Mouse (Mus musculus): ENCODE measurements around the gene Lsmem1. TPM values are rescaled to one million over a fixed set of nuclear protein-coding genes. Genes with fewer than 3 reads are reported as not detected.
"Not testable (repeated sequence)": the region's sequence is repeated elsewhere in the genome, so short reads cannot be mapped to it uniquely, and the experiment has no call there.

The Lsmem1 gene
- polyA plus RNA-seq, 1 experiment from 2014 or later: not detected

DNA sequence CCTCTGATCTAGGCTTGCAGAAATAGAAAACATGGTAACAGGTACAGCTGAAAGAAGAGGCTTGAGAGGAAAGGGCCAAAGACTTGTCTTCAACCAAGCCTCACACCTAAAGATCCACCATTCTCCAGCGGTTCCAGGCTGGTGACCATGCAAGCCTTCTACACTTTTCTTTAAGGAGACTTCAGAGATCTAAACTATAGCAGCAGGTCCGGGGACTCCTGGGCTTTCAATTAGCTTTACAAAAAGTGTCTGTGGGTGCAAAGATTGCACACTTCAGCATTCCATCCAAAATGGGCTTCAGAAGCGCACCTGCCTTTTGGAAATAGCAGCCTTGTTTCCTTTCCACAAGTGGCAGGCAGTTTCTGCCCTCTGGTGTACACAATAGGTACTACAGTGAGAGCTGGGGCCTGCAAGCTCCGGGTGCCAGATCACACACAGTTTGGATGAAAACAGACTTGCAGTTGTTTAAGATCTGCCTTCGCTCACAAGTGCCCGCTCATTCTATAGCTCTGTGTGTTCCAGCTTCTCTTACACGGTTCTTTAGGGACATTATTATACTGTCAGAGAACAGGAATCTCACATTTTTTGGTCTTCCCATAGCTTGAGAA, 609 bp upstream of the Lsmem1 start:
- Histone ChIP-seq H3K4me1 (ENCODE audit: control insufficient read depth, insufficient read depth, low read length) (no peaks in the 10 kb centered on the region), H3K36me3 (ENCODE audit: control insufficient read depth, insufficient read depth, low read length) (peaks cover 31% of the 10 kb centered on the region), H3K27ac (replicated peaks; ENCODE audit: low read depth, low read length) (no peak overlapping the region), H3K9ac (replicated peaks; ENCODE audit: low read length) (no peak overlapping the region), H3K9me3 (ENCODE audit: control insufficient read depth, low read length) (no peaks in the 10 kb centered on the region), H3K4me2 (ENCODE audit: low read length) (no peak overlapping the region), H3K27me3 (ENCODE audit: control insufficient read depth, insufficient read depth, low read length) (no peaks in the 10 kb centered on the region), H3K4me3 (replicated peaks; ENCODE audit: low read depth, low read length) (no peak overlapping the region)
- 49% methylated on average over 7 of the region's 7 CpGs for WGBS
- DNase-seq (peak; percentile 81), ATAC-seq (ENCODE audit: low FRiP score, low TSS enrichment) (no peak)

DNA sequence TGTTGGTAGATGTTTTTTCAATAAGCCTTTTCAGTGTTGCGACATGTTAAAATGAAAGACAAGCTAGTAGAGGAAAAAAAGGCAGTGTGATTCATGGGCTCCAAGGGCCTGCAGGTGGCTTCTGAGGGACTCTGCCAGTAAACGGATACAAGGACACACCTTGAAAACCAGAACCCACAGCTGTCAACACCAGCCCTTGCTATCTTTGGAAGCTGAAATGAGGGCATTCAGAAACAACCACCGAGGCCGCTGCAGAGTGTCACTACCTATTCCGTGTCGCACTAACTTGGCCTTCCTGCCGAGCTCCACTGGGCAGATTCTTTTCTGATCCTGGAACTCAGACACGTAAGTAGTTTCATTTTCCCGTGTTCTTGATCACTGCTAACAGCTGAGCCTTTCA, 863 bp downstream of the Lsmem1 start:
- DNase-seq (no peak), ATAC-seq (ENCODE audit: low FRiP score, low TSS enrichment) (no peak)
- no peaks in the 10 kb centered on the region for H3K9me3 ChIP-seq (ENCODE audit: control insufficient read depth, low read length)

DNA sequence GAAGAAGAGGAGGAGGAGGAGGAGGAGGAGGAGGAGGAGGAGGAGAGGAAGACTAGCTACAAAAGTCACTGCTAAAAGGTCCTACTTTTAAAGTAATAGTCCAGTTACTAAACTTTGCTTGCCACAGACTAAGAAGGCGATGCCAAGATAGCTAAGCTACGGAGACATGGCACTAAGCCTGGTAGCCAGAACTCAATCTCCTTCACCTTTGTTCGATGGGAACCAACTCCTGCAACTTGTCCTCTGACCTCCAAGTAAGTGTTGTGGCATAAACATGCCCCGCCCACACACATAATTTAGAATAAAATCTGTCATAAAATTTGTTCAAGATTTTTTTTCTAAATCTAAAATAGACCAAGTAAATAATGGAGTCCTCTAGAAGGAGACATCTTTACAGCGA, 1.3 kb downstream of the Lsmem1 start:
- Histone ChIP-seq H3K36me3 (ENCODE audit: control insufficient read depth, insufficient read depth, low read length) (peaks cover 15% of the 10 kb centered on the region), H3K4me2 (ENCODE audit: low read length) (no peak overlapping the region), H3K9ac (replicated peaks; ENCODE audit: low read length) (no peak overlapping the region), H3K9me3 (ENCODE audit: control insufficient read depth, low read length) (no peaks in the 10 kb centered on the region), H3K27ac (replicated peaks; ENCODE audit: low read depth, low read length) (no peak overlapping the region), H3K4me1 (ENCODE audit: control insufficient read depth, insufficient read depth, low read length) (no peaks in the 10 kb centered on the region), H3K4me3 (replicated peaks; ENCODE audit: low read depth, low read length) (no peak overlapping the region), H3K27me3 (ENCODE audit: control insufficient read depth, insufficient read depth, low read length) (no peaks in the 10 kb centered on the region)
- DNase-seq: no peak
- ATAC-seq (ENCODE audit: low FRiP score, low TSS enrichment): no peak
- 94% methylated on average over 5 of the region's 5 CpGs for WGBS

More for the DNA sequence above, 863 bp downstream of the Lsmem1 start:
- no peaks in the 10 kb centered on the region for H3K27me3 ChIP-seq (ENCODE audit: control insufficient read depth, insufficient read depth, low read length)
- 90% methylated on average over 9 of the region's 9 CpGs for WGBS
- H3K36me3 ChIP-seq (ENCODE audit: control insufficient read depth, insufficient read depth, low read length): peaks cover 18% of the 10 kb centered on the region
- H3K9ac ChIP-seq (replicated peaks; ENCODE audit: low read length): no peak overlapping the region
- no peak overlapping the region for H3K27ac ChIP-seq (replicated peaks; ENCODE audit: low read depth, low read length)
- H3K4me1 ChIP-seq (ENCODE audit: control insufficient read depth, insufficient read depth, low read length): no peaks in the 10 kb centered on the region
- H3K4me3 ChIP-seq (replicated peaks; ENCODE audit: low read depth, low read length): no peak overlapping the region
- H3K4me2 ChIP-seq (ENCODE audit: low read length): no peak overlapping the region

DNA sequence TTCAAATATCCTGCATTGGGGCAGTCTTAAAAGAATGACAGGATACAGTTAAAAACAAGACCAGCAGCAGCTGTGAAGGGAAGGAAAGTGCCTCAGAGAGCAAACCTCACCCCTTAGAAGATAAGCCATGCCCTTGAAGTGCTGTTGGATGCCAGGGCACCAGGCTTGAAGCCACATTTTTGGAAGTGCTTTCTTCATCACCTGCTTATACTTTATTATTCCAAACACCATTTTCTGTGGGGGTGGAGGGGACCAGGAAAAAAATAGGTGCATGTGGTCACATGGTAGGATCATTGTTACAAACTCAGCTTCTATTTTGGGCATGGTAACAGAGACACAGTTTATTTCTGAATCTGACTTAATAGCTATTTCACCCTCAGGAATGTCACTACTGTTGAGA, 1.8 kb downstream of the Lsmem1 start:
- H3K9ac ChIP-seq (replicated peaks; ENCODE audit: low read length): no peak overlapping the region
- no peak overlapping the region for H3K4me3 ChIP-seq (replicated peaks; ENCODE audit: low read depth, low read length)
- peaks cover 11% of the 10 kb centered on the region for H3K36me3 ChIP-seq (ENCODE audit: control insufficient read depth, insufficient read depth, low read length)
- H3K4me1 ChIP-seq (ENCODE audit: control insufficient read depth, insufficient read depth, low read length): no peaks in the 10 kb centered on the region
- no peak overlapping the region for H3K4me2 ChIP-seq (ENCODE audit: low read length)
- no peaks in the 10 kb centered on the region for H3K9me3 ChIP-seq (ENCODE audit: control insufficient read depth, low read length)
- ATAC-seq (ENCODE audit: low FRiP score, low TSS enrichment) (no peak), DNase-seq (no peak)
- H3K27ac ChIP-seq (replicated peaks; ENCODE audit: low read depth, low read length): no peak overlapping the region
- H3K27me3 ChIP-seq (ENCODE audit: control insufficient read depth, insufficient read depth, low read length): no peaks in the 10 kb centered on the region

DNA sequence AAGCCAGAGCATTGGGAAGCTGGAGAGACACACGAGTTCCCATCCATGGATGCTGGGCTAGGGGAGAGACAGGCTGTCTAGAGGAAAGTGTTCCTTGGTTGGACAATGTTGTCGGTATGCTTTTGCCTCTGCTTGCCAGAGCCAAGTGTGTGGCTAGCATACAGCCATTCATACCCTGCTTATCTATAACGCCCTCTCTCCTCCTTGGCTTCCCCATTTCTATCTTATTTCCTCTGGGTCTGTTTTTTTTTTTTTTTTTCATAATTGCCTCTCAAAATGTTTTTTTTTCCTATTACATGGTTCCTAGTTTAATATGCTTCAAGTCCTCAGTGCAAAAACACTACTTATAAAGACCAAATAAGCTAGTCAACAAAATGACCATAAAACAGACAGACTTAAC, 13.8 kb downstream of the Lsmem1 start:
- no peak overlapping the region for H3K9ac ChIP-seq (replicated peaks; ENCODE audit: low read length)
- ATAC-seq (ENCODE audit: low FRiP score, low TSS enrichment) (no peak), DNase-seq (no peak)
- H3K27me3 ChIP-seq (ENCODE audit: control insufficient read depth, insufficient read depth, low read length): no peaks in the 10 kb centered on the region
- H3K4me2 ChIP-seq (ENCODE audit: low read length): no peak overlapping the region
- H3K4me1 ChIP-seq (ENCODE audit: control insufficient read depth, insufficient read depth, low read length): no peaks in the 10 kb centered on the region
- H3K27ac ChIP-seq (replicated peaks; ENCODE audit: low read depth, low read length): no peak overlapping the region
- H3K4me3 ChIP-seq (replicated peaks; ENCODE audit: low read depth, low read length): no peak overlapping the region
- WGBS: 95% methylated on average over 3 of the region's 3 CpGs
- H3K9me3 ChIP-seq (ENCODE audit: control insufficient read depth, low read length): 0 out of 2 replicates have a peak, but pooled peaks cover 5% of the 10 kb centered on the region
- no peaks in the 10 kb centered on the region for H3K36me3 ChIP-seq (ENCODE audit: control insufficient read depth, insufficient read depth, low read length)

DNA sequence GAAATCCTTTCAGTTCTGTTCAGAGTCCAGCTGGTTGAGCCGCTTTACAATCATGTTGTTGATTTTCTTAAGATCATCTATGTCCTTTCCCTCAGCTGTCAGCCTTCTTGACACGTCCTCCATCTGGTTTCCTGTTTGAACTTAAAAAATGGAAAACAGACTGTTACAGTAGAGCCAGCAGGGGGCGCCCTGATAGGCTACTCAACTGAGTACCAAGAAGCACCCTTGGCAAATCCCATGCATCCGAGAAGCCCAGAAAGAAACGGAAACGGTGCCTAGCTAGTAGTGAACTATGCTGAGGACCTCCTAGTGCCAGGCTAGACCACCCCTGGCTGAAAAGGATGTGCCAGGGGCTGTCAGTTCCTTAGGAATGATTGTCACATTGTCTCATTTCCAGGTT, 22.2 kb downstream of the Lsmem1 start:
- Histone ChIP-seq H3K27ac (replicated peaks; ENCODE audit: low read depth, low read length) (no peak overlapping the region), H3K9ac (replicated peaks; ENCODE audit: low read length) (no peak overlapping the region), H3K4me2 (ENCODE audit: low read length) (no peak overlapping the region), H3K4me3 (replicated peaks; ENCODE audit: low read depth, low read length) (no peak overlapping the region), H3K9me3 (ENCODE audit: control insufficient read depth, low read length) (peaks cover 5% of the 10 kb centered on the region; the same call in 1 of the 2 replicates), H3K27me3 (ENCODE audit: control insufficient read depth, insufficient read depth, low read length) (no peaks in the 10 kb centered on the region), H3K4me1 (ENCODE audit: control insufficient read depth, insufficient read depth, low read length) (no peaks in the 10 kb centered on the region), H3K36me3 (ENCODE audit: control insufficient read depth, insufficient read depth, low read length) (no peaks in the 10 kb centered on the region)
- ATAC-seq (ENCODE audit: low FRiP score, low TSS enrichment) (no peak), DNase-seq (no peak)
- WGBS: 67% methylated on average over 6 of the region's 6 CpGs

DNA sequence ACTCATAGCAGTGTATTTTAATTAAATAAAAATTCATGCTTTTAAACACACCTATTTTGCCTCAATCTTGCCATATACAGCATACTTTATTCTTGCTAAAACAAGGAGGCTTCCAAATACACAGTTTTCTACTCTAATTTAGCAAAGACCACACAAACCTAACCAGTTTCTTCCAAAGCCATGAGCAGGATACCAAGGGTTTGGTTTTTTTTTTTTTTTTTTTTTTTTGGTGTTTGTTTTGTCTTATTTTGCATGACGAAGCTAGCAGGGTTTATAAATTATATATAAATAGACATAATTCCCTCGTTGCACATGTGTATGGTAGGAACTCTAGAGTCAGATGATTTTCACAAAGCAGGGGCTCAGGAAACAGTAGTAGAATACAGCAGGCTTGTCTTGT, 23.1 kb downstream of the Lsmem1 start:
- DNase-seq (no peak), ATAC-seq (ENCODE audit: low FRiP score, low TSS enrichment) (no peak)
- H3K4me2 ChIP-seq (ENCODE audit: low read length): no peak overlapping the region
- no peak overlapping the region for H3K27ac ChIP-seq (replicated peaks; ENCODE audit: low read depth, low read length)
- H3K36me3 ChIP-seq (ENCODE audit: control insufficient read depth, insufficient read depth, low read length): no peaks in the 10 kb centered on the region
- no peaks in the 10 kb centered on the region for H3K4me1 ChIP-seq (ENCODE audit: control insufficient read depth, insufficient read depth, low read length)
- peaks cover 3% of the 10 kb centered on the region; the same call in 1 of the 2 replicates for H3K9me3 ChIP-seq (ENCODE audit: control insufficient read depth, low read length)
- no peak overlapping the region for H3K9ac ChIP-seq (replicated peaks; ENCODE audit: low read length)
- 67% methylated on average over 2 of the region's 2 CpGs for WGBS
- no peak overlapping the region for H3K4me3 ChIP-seq (replicated peaks; ENCODE audit: low read depth, low read length)
- H3K27me3 ChIP-seq (ENCODE audit: control insufficient read depth, insufficient read depth, low read length): no peaks in the 10 kb centered on the region

DNA sequence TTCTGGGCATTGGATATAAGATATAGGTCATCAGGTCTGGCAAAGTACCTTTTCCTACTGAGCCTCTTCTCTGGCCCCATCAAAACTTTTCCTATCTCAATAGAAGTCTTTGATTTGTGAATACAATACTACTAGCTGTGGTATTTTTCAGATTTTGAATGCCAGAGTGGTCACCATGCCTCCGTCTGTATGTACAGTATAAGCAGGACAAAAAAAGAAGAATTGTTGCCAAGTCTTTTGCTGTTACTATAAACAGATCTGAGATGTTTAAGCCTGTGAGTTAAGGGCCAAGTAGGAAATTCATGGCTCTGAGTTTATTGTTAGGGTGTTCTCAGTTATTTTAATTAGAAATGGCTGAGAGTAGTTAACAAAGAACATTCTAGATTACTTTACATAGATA, 24.1 kb downstream of the Lsmem1 start:
- 61% methylated on average over 1 of the region's 1 CpGs for WGBS
- DNase-seq; ATAC-seq (ENCODE audit: low FRiP score, low TSS enrichment): not testable (repeated sequence)

DNA sequence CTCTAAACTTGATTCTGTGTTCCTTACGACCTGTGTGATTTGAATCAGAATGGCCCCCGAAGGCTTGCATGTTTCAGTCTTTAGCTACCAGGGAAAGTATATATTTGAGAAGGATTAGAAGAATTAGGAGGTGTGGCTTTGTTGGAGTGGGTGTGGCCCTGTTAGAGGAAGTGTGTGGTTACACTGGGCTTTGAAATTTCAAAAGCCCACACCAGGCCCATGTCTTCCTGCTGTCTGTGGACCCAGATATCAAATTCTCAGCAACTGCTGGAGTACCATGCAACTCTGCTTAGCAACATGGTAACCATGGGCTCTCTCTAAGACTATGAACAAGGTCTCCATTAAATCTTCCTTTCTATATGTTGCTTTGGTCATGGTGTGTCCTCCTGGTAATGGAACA, 27.7 kb downstream of the Lsmem1 start:
- Histone ChIP-seq H3K36me3 (ENCODE audit: control insufficient read depth, insufficient read depth, low read length) (no peaks in the 10 kb centered on the region), H3K9me3 (ENCODE audit: control insufficient read depth, low read length) (no peaks in the 10 kb centered on the region), H3K27ac (replicated peaks; ENCODE audit: low read depth, low read length) (no peak overlapping the region), H3K4me2 (ENCODE audit: low read length) (no peak overlapping the region), H3K27me3 (ENCODE audit: control insufficient read depth, insufficient read depth, low read length) (no peaks in the 10 kb centered on the region), H3K9ac (replicated peaks; ENCODE audit: low read length) (no peak overlapping the region), H3K4me3 (replicated peaks; ENCODE audit: low read depth, low read length) (no peak overlapping the region), H3K4me1 (ENCODE audit: control insufficient read depth, insufficient read depth, low read length) (no peaks in the 10 kb centered on the region)
- DNase-seq (no peak), ATAC-seq (ENCODE audit: low FRiP score, low TSS enrichment) (no peak)
- 85% methylated on average over 2 of the region's 2 CpGs for WGBS

More for the DNA sequence above, 24.1 kb downstream of the Lsmem1 start:
- H3K27me3 ChIP-seq (ENCODE audit: control insufficient read depth, insufficient read depth, low read length); H3K9me3 ChIP-seq (ENCODE audit: control insufficient read depth, low read length); H3K4me2 ChIP-seq (ENCODE audit: low read length); H3K36me3 ChIP-seq (ENCODE audit: control insufficient read depth, insufficient read depth, low read length); H3K4me1 ChIP-seq (ENCODE audit: control insufficient read depth, insufficient read depth, low read length); H3K9ac ChIP-seq (replicated peaks; ENCODE audit: low read length); H3K4me3 ChIP-seq (replicated peaks; ENCODE audit: low read depth, low read length); H3K27ac ChIP-seq (replicated peaks; ENCODE audit: low read depth, low read length): not testable (repeated sequence)

All from midbrain, embryonic 14.5 days (tissue).